ENCODE assay signal across 8 mouse cellular contexts in genomic region chr9:108490559-108491285, GRCm38 (mm10). TPM values are rescaled to one million over a fixed set of nuclear protein-coding genes. Genes with fewer than 3 reads are reported as not detected.
DNase-seq lines count a peak whose midpoint lies in the region; ATAC-seq lines count a peak whose summit lies in the region.

Usp19 (plus strand) TSS chr9:108490602.

- H3K4me1 ChIP-seq in hindbrain, embryonic 16.5 days (ENCODE audit: control insufficient read depth, insufficient read depth, low read depth, low read length), result peaks cover 19% of the 10 kb centered on the region

- H3K36me3 ChIP-seq in hindbrain, embryonic 16.5 days (ENCODE audit: control insufficient read depth, insufficient read depth, low read length), result peaks cover 28% of the 10 kb centered on the region
- H3K36me3 ChIP-seq in macrophage (ENCODE audit: inconsistent target), result peaks cover 27% of the 10 kb centered on the region

- peak; percentile 96 for ATAC-seq in hindbrain, embryonic 16.5 days

- H3K4me2 ChIP-seq in hindbrain, embryonic 16.5 days (ENCODE audit: low read length), result peak within 1 kb of the TSS; percentile 59

- no peaks in the 10 kb centered on the region for H3K27me3 ChIP-seq in hindbrain, embryonic 16.5 days (replicated peaks; ENCODE audit: control insufficient read depth, insufficient read depth, low read length)

- DNase-seq in WW6 (ENCODE audit: low read depth, low spot score), result peak; percentile 84
- DNase-seq in cerebellum, postnatal 4 days (ENCODE audit: low spot score in 2 of 2), result peak; percentile 73 to 90
- peak; percentile 96 for DNase-seq in gastrocnemius, adult 18-20 months (ENCODE audit: low spot score)
- DNase-seq in left cerebral cortex, adult 18-20 months (ENCODE audit: low spot score in 2 of 2), result peak; percentile 94 to 97
- DNase-seq in right cerebral cortex, adult 18-20 months, result peak; percentile 97
- peak; percentile 85 for DNase-seq in urinary bladder, postnatal 10 days (ENCODE audit: low spot score)

- WGBS in hindbrain, embryonic 16.5 days, result under 1% methylated on average over 69 of the region's 69 CpGs
- WGBS in macrophage (ENCODE audit: missing documents), result under 1% methylated on average over 69 of the region's 69 CpGs

- H3K79me2 ChIP-seq in macrophage (ENCODE audit: inconsistent target), result peaks cover 32% of the 10 kb centered on the region

- H3K9ac ChIP-seq in hindbrain, embryonic 16.5 days (ENCODE audit: low read depth, low read length), result peak within 1 kb of the TSS; percentile 94

- H3K9me3 ChIP-seq in hindbrain, embryonic 16.5 days (ENCODE audit: control insufficient read depth, low read length), result no peaks in the 10 kb centered on the region

- H3K4me3 ChIP-seq in hindbrain, embryonic 16.5 days (ENCODE audit: low read length), result peak within 1 kb of the TSS; percentile 93
- peak within 1 kb of the TSS; percentile 95 for H3K4me3 ChIP-seq in macrophage (ENCODE audit: inconsistent target)

- peak within 1 kb of the TSS; percentile 95 for H3K27ac ChIP-seq in hindbrain, embryonic 16.5 days (ENCODE audit: low read depth, low read length)
- peak within 1 kb of the TSS; percentile 75 for H3K27ac ChIP-seq in macrophage

RNA-seq across cellular contexts. Expression of gene Usp19, which starts in this region (rescaled TPM):
- total RNA-seq in gastrocnemius, adult 18-20 months (2021), result 100 to 1,000 TPM; 126 to 127 TPM
- polyA plus RNA-seq in hindbrain, embryonic 16.5 days (2015; fragmentation: Nextera tagmentation; extraction: Ambion mirVana), result 56.3 and 71.4 TPM in 2 replicates
- 100 to 1,000 TPM; 139 to 142 TPM for total RNA-seq in left cerebral cortex, adult 18-20 months (2021)
- total RNA-seq in macrophage (2018; cell fraction: chromatin; rRNA removed), result 100 to 1,000 TPM; 166 to 495 (median 318) TPM
- total RNA-seq in macrophage (2018; cell fraction: cytosol; rRNA removed), result 10 to 100 TPM; 43.6 to 81.6 (median 58.9) TPM
- total RNA-seq in macrophage (2018; cell fraction: nucleus; rRNA removed), result 100 to 1,000 TPM; 113 to 227 (median 153) TPM
- 33.8 to 68.8 TPM (median 46.3 TPM) in 3 replicates for polyA plus RNA-seq in macrophage (2018)

Comparison
In these comparisons a context has a peak if more than half of its experiments do, and no peak if none do; other contexts are left out.
1. Peak in every context shown above with its lines: DNase-seq, ATAC-seq, H3K4me3 ChIP-seq and H3K27ac ChIP-seq.